Mouse (Mus musculus): ENCODE data around the gene Rad9b.

Rad9b gene

GRCm38 (mm10) chr5:122312346-122312745, 41.7 kb downstream of the Rad9b start:
- no peak for DNase-seq (ENCODE audit: low spot score)

DNA sequence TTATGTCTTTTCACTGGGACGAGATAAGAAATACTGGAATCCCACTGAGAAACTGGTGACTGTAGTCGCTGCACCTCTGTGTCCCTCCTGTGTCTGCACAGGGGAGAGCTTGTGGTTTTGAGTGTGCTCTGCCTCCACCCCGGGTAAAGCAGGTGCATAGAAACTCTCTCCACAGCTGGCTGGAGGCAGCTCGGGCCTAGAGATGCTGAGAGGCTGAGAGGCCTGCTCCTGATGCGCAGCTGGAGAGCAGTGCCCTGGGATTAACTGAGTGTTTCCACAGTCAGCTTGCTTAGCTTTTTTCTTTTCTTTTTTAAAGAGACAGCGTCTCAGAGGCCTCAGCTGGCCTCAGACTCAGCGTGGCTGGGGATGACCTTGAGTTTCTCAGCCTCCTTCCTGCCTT, 42.3 kb downstream of the Rad9b start:
- DNase-seq (ENCODE audit: low spot score) = no peak

GRCm38 (mm10) chr5:122310699-122311098, 43.3 kb downstream of the Rad9b start:
- DNase-seq (ENCODE audit: low spot score) = no peak

DNA sequence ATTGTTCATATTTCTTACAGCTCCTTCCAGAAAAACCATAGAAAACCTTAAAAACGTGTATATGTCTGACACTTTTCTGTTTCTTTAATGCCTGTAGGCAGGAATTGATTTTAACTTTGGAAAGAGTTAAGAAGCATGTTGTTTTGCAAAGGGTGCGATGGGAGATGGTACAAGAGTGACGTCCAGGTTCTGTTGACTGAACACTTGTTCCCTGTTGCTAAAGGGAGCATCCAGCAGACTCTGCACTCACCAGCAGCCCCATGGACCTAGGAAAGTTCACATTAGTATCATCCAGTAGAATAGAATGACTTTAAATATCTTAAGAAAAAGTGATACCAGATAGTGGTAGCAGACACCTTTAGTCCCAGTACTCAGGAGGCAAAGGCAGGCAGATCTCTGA, 47.5 kb downstream of the Rad9b start:
- DNase-seq (ENCODE audit: low spot score) = no peak

DNA sequence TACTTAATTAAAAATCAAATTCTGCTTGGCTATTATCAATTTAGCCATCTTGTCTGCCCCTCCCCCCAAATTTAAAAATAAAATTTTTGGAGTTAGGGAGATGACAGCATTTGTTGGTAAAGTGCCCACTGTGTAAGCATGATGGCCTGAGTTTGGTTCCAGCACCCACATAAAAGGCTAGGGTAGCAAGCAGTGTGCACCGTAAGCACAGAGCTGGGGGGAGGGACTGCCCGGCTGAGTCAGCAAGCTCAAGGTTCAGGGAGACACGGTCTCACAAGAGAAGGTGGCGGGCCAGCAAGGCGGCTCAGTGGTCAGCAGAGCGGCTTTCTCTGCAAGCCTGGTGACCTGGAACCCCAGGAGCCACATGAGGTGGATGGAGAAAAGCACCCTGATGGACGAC, 48.6 kb downstream of the Rad9b start:
- no peak for DNase-seq (ENCODE audit: low spot score)

DNA sequence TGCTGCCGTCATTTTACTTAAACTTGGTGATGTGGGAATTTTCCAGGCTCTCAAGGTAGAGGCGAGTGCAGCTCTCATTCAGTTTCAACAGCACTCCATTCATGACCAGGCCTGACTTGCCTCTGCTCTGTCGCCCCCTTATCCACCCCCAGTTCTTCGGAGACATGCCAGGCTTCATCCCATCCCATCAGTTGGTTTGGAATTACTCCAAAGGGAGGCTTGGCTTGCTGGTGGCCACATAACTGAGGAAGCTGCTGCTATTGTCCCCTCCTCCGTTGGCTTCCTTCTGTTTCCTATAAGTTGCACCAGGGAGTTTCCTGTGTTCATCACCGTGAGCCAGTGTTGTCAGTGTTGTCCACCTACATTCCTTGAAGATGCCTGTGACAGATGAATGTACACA, 49.5 kb downstream of the Rad9b start:
- no peak for DNase-seq (ENCODE audit: low spot score)

- DNase-seq (ENCODE audit: low spot score) = no peak
These were observed 50.1 kb downstream of the Rad9b start for GRCm38 (mm10) chr5:122303937-122304336.

DNA sequence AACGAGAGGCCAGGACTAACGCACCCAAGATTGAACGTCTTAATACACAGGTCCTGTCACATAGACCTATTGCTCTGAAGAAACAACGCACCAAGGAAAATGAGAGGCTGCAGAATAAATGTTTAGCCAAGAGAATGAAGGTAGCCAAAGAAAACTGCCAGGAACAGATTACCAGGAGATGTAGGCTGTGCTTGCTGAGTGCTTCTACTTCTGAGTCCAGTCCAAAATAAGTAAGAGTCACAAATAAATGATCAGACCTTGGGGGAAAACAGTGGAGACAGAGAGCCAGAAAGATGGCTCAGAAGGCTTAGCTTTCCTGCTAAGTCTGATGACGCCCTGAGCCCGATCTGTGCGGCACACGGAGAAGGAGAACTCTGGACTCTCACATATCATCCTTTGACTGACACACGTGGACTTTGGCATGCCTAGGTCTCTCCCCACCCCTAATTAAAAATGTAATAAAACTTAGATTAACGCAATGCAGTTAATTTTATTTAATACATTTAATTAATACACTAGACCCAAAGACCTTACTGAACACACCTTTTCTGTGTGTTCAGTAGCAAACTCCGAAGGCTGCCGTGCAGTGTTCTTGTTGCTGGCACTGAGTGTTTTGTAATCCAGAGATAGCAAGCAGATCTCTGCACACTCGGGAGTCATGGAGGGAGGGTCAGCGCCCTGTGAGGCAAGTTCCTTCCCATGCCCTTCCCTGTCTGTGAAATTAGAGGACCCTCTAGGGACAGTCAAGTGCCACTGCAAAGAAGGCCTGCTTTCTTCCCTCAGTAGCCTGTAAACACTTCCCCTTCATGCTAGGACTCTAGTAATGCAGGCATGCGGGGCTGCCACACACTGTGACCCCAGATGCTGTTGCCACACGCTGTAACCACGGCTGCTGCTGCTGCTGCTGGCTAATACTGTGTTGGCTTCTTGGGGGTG, 51.0 kb downstream of the Rad9b start:
- DNase-seq (ENCODE audit: low spot score) = no peak

DNA sequence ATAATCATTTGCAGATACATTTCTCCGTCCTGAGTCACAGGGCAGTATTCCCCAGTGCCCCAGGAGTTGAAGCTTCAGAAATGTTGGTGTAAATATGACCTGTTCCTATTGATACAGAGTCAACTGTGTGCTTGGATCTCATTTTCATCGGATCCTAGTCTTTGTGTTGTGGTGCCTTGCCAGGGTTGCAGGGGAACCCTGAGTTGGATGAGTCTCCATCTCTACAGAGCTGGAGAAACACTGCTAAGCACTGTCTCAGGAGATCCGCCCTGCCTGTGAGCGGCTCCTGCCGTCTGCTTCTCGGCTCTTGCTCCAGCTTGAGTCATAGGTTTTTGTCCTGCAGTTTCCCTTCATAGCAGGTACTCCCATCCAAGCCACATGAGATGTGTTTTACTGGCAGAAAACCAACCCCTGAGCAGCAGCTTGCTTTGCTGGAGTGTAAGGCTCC, 53.9 kb downstream of the Rad9b start:
- DNase-seq (ENCODE audit: low spot score) = no peak

DNA sequence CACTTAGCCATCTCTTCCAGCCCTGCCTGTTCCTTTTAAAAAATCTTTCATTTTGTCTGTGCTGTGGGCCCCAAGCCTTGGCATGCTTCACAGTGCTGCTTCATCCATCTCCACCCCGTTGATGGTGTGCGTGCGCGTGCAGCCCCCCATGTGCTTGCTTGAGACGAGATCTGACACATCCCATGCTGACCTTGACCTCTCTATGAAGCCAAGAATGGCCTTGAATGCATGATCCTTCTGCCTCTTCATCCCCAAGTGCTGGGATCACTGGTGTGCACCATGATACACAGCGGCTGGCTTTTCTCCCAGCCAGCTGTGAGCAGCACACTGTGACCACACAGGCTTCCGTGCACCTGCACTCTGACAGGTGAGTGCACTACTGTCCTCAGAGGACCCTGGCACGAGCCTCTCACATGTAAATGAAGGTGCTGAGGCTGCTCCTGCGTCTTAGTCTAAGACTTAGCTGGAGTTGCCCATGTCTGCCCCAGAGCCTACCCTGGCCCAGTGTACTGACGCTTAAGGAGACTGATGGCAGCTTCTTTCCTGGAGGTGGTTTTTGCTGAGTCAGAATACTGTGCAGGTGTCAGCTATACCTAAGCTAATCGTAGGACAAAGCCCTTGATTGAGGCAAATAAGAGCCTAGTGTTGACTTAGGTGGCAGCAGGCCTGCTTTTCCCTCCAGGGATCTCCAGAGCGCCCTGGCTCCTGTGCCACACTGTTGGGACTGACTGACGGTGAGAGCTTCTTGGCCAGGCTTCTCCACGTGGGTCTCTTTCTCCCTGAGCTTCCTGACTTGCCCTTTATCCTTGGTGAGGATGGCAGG, 58.7 kb downstream of the Rad9b start:
- DNase-seq (ENCODE audit: low spot score) = no peak

DNA sequence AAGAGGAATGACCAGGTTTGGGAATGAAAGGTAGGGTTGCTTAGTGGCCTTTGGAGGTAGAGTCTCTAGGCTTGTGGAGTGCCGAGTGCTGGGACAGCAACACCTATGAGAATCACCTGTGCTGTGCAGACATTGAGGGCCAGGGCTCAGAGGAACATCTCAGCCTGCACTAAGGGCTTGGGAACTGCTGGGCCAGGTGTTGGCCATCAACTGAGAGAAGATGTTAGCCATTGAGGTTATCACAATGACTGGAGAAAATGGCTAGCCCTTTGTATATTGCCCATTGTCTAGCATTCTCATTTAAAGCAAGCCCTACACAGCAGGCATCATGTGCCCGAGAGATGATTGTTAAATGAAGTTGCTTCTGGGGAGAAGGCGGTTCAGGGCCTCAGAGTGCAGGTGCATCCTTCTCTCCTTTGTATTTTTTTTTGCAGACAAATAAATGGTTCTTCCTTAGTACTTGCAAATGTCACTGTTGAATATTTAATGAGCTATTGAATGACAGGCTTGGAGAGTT, 59.8 kb downstream of the Rad9b start:
- no peak for DNase-seq (ENCODE audit: low spot score)

DNA sequence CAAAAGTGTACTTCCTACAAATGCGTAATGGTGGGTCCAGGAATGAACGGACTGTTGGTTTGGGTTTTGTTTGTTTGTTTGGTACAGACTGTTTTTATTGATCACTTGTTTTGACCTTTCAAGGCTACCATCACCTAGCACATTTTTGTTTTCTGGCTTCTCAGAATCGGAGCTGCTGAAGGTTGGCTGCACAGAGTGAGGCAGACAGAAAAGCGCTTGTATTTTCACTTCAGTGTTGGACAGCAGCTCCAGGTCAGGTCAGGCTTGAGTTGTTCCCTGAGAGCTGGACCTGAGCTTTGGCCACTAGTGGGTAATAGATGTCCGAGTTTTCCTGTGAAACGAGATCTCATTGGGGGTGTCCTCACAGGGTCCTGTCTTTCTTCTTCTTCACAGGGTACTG, 60.9 kb downstream of the Rad9b start:
- no peak for DNase-seq (ENCODE audit: low spot score)

- no peak for DNase-seq (ENCODE audit: low spot score)
These were observed 62.3 kb downstream of the Rad9b start for GRCm38 (mm10) chr5:122291553-122292339.

- DNase-seq (ENCODE audit: low spot score) = no peak
These were observed 62.9 kb downstream of the Rad9b start for GRCm38 (mm10) chr5:122291149-122291548.

GRCm38 (mm10) chr5:122288147-122288811, 65.8 kb downstream of the Rad9b start:
- DNase-seq (ENCODE audit: low spot score) = no peak

DNA sequence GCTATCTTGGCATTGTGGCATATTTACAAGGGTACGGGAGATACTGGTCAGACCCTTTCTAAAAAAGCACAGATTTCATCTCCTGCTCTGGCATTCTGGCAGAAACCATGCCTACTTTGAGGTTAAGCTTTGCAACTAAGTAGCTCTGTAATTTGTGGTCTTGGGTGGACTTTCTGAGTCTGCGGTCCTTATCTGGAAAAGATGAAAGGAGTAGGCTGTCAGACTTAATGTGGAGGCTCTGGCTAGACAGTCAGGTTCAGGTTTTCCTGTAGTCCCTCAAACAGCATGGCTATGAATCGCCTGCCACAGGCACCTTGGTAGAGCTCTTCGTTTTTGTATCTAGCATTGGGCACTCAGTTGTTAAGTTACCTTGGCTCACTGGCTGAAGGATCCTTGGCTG, 67.0 kb downstream of the Rad9b start:
- DNase-seq (ENCODE audit: low spot score) = no peak

GRCm38 (mm10) chr5:122286191-122286590, 67.8 kb downstream of the Rad9b start:
- no peak for DNase-seq (ENCODE audit: low spot score)

DNA sequence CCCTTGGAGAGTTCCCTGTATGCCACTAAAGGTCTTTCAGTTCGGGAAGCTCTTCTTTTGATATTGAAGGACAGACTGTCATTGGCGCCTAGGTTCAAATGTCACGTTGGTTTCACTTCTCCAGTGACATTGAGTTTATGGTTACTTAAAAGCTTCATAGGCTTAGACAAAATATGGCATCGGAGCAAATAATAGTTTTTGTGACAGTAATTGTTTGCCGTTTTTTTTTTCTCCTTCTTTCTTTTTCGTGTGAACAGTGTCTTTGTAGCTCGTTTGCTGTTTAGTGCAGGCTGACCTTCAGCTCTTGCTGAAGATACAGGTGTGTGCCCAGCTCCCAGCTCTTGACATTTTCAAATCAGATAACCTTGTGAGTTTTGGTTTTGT, 68.3 kb downstream of the Rad9b start:
- no peak for DNase-seq (ENCODE audit: low spot score)

DNA sequence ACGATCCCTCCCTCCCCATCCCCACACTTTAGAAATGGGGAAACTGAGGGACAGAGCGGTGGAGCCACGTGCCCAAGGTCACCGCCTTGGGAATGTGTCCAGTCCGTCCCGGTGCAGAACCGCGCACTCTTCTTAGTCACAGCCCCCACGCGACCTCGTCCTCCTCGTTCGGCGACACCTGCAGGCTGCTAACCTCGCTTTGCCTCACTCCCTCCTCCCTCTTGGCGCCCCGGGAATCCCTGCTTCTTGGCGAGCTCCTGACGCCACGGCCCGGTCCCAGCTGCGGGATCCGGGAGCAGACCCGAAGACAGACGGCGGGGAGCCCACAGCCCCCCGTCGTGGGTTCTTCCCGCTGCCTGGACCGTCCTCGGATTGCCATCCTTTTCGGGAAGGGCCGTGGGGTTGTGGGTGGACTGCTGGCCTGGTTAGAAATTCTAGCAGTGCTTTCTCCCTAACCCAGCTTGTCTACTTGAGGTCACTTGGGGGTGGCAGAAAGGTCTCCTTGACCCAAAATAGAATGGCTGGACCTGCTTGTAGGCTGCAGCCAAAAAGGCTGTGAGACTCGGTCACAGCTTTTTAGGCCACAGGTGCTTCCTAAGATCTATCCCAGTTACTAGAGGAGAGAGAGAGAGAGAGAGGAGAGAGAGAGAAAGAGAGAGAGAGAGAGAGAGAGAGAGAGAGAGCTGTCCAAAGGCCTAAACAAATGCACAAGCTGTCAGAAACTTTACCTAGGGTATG, 68.8 kb downstream of the Rad9b start:
- DNase-seq (ENCODE audit: low spot score) = peak; percentile 60

- DNase-seq (ENCODE audit: low spot score) = peak; percentile 96
These were observed 69.6 kb downstream of the Rad9b start, which contains the start of gene Pptc7 for GRCm38 (mm10) chr5:122284183-122285028. Pptc7 (plus strand) TSS chr5:122284365.
